Mouse (Mus musculus) testis, adult 2 months (tissue): Measurements from ENCODE around the gene Mt3. TPM values are rescaled to one million over a fixed set of nuclear protein-coding genes. Genes with fewer than 3 reads are reported as not detected.

Source experiments
- H3K27ac ChIP-seq: fragments of 200-500 bp; 2 replicates; pipeline ENCODE4 v1.5.1; 2012; ENCODE audit warnings: low read depth, low read length; ENCODE audit not compliant: control insufficient read depth, insufficient read depth
- H3K27me3 ChIP-seq: fragments of 200-500 bp; 2 replicates; pipeline ENCODE4 v1.6.1; 2012; ENCODE audit warnings: mild to moderate bottlenecking, low read length, moderate library complexity; ENCODE audit not compliant: control insufficient read depth, insufficient read depth
- H3K36me3 ChIP-seq: fragments of 200-500 bp; 2 replicates; pipeline ENCODE4 v1.6.1; 2012; ENCODE audit warnings: mild to moderate bottlenecking, low read length; ENCODE audit not compliant: control insufficient read depth, insufficient read depth
- H3K4me1 ChIP-seq: fragments of 200-500 bp; 2 replicates; pipeline ENCODE4 v1.6.1; 2012; ENCODE audit warnings: low read length; ENCODE audit not compliant: control insufficient read depth, insufficient read depth
- H3K4me3 ChIP-seq: fragments of 200-500 bp; 2 replicates; pipeline ENCODE4 v1.5.1; 2012; ENCODE audit warnings: low read depth, mild to moderate bottlenecking, low read length, moderate library complexity, mixed read lengths; ENCODE audit not compliant: control insufficient read depth
- CTCF ChIP-seq: fragments of 200-500 bp; IDR thresholded peaks from 2 replicates; pipeline ENCODE4 v1.5.1; 2012; ENCODE audit warnings: low read depth, mild to moderate bottlenecking, inconsistent platforms, low read length, moderate library complexity; ENCODE audit not compliant: control insufficient read depth, insufficient read depth, insufficient replicate concordance
- POLR2A ChIP-seq: fragments of 200-500 bp; IDR thresholded peaks from 2 replicates; pipeline ENCODE4 v1.6.1; 2012; ENCODE audit warnings: low read depth, mild to moderate bottlenecking, inconsistent platforms, low read length, moderate library complexity; ENCODE audit not compliant: control insufficient read depth
- polyA plus RNA-seq: library from polyadenylated mRNA; depleted of rRNA; stranded (reverse); fragments of >200 nt; gene quantifications from 2 replicates; pipeline ENCODE4 v1.2.3, GENCODE M21; 2012

The Mt3 gene
- polyA plus RNA-seq, 1 experiment: 6.3 TPM

DNA sequence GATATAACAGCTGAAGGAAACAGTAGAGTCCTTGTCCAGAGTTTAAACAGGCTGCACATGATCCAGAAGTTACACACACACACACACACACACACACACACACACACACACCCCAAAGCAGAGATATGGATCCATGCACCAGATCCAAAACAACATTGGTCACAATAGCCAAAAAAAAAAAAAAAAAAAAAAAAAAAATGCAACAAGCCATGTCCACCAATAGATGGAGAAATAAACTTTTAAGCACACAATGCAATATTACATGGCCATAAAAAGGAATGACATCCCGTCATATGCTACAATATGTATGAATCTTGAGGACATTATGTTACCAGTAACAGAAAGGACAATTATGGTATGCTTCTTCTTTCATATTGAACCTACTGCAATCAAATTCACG is 38.4 kb upstream of the Mt3 start:
- H3K4me3 ChIP-seq: no peak overlapping the region
- H3K27me3 ChIP-seq: no peaks in the 10 kb centered on the region
- TF ChIP-seq POLR2A (no peak), CTCF (no peak)
- H3K27ac ChIP-seq: no peak overlapping the region
- H3K4me1 ChIP-seq: no peaks in the 10 kb centered on the region
- H3K36me3 ChIP-seq: no peaks in the 10 kb centered on the region

DNA sequence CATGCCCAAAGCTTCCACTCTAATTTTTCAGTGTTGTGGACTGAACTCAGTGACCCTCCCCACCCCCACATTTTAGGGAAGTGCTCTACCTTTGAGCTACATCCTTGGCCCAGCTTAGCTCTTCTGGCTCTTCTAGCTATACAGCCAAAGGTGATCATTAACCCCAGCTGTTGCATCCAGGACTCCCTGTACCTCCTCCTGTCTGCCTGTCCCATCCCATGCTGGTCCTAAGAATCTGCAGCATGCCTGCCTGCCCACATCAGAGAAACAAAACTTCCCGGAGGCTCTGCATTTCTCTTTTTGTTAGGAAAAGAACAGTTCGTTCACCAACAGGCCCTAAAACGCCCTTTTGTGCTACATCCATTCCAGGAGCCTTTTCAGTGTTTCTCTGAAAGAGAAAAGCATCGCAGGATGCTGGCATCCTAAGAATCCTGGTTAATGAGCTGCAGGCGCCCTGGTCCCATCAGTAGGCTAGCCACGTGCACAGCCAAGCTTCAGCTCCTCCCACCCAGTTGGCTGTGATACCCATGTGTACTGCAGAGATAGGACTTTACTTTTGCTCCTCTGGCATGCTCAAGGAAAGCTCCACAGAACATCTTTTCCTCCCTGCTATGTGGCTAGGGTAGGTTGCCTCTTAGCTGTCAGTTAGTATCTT is 33.5 kb upstream of the Mt3 start:
- no peaks in the 10 kb centered on the region; the same call in 1 of the 2 replicates for H3K4me1 ChIP-seq

DNA sequence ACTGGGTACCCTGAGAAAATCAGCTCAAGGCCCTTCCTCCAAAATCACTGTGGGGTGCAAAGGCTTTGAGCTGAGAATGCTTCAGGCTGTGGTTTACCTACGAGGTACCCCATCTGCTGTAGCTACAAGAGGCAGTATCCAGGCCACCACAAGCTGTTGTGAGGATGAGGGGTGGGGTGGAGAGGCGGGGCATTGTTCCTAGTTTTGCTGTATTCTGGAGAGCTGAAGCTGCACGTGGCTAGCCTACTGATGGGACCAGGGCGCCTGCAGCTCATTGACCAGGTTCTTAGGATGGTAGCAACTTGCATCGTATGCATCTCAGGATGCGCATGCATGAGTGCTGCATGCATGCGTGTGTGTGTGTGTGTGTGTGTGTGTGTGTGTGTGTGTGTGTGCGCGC is 30.8 kb upstream of the Mt3 start:
- Histone ChIP-seq H3K27me3 (no peaks in the 10 kb centered on the region), H3K4me1 (peaks cover 3% of the 10 kb centered on the region), H3K36me3 (no peaks in the 10 kb centered on the region), H3K4me3 (no peak overlapping the region), H3K27ac (no peak overlapping the region)
- TF ChIP-seq CTCF (no peak), POLR2A (no peak)

More for the DNA sequence above, 33.5 kb upstream of the Mt3 start:
- Histone ChIP-seq H3K27me3 (no peaks in the 10 kb centered on the region), H3K36me3 (no peaks in the 10 kb centered on the region), H3K27ac (no peak overlapping the region), H3K4me3 (no peak overlapping the region)
- TF ChIP-seq CTCF (no peak), POLR2A (no peak)

- no peak overlapping the region for H3K27ac ChIP-seq
- H3K27me3 ChIP-seq: no peaks in the 10 kb centered on the region
- peaks cover 3% of the 10 kb centered on the region for H3K4me1 ChIP-seq
- no peak overlapping the region for H3K4me3 ChIP-seq
- no peaks in the 10 kb centered on the region for H3K36me3 ChIP-seq
- no peak for TF ChIP-seq CTCF
- no peak for TF ChIP-seq POLR2A
Observed at GRCm38 (mm10) chr8:94122711-94123468, 29.5 kb upstream of the Mt3 start.

- no peak overlapping the region for H3K4me3 ChIP-seq
- TF ChIP-seq POLR2A (no peak), CTCF (no peak)
- H3K4me1 ChIP-seq: peaks cover 3% of the 10 kb centered on the region; the same call in 1 of the 2 replicates
- no peaks in the 10 kb centered on the region for H3K27me3 ChIP-seq
- H3K36me3 ChIP-seq: no peaks in the 10 kb centered on the region
- H3K27ac ChIP-seq: no peak overlapping the region
Observed at GRCm38 (mm10) chr8:94127711-94128110, 24.7 kb upstream of the Mt3 start.

DNA sequence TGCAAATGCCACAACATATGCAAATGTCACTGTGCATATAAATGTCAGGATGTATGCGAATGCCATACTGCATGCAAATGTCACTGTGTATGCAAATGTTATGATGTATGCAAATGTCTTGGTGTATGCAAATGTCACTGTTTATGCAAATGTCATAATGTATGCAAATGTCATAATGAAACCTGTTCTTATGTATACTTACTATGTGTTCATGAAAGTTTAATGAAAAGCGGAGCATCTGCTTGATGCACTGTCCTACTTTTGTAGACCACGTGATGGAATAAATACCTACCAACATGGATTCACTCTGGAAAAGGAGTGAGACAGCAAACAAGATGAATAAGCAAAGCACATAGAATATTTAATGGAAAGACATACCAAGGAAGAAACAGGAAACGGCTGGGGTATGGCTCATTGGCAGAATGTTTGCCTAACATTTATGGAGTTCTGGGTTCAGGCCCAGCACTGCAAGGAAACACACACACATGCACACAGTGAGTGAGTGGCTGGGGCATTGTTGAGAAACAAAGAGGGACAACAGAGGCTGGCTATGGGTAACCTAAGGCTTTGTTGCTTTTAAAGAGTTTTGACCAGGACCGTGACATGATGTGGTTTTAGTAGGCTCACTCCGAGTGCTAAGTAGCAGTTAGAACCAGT is 23.1 kb upstream of the Mt3 start:
- Histone ChIP-seq H3K27ac (no peak overlapping the region), H3K4me1 (peaks cover 3% of the 10 kb centered on the region; the same call in 1 of the 2 replicates), H3K4me3 (no peak overlapping the region; the same call in 1 of the 2 replicates), H3K36me3 (no peaks in the 10 kb centered on the region), H3K27me3 (no peaks in the 10 kb centered on the region)
- TF ChIP-seq POLR2A: no peak
- TF ChIP-seq CTCF: no peak

DNA sequence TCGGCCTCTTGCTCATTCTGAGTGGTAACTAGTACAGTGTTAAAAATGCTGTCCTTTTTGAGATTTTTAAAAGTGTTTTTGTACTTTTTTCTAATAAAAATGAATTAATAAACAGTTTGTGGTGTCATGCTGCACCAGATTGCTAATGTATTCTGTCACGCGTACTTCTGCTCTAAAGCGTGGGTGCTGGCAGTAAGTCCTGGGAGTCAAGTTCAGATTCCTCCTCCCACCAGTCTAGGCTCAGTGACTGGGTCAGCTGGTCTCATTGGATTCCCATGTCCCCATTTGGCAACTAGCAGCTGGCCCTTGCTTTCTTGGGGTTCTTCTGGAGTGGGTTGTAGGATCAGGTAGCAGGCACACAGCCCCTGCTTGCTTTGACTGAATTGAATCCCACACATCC is 22.3 kb upstream of the Mt3 start:
- no peaks in the 10 kb centered on the region for H3K27me3 ChIP-seq
- no peak overlapping the region for H3K27ac ChIP-seq
- no peaks in the 10 kb centered on the region for H3K4me1 ChIP-seq
- TF ChIP-seq POLR2A (no peak), CTCF (no peak)
- H3K36me3 ChIP-seq: no peaks in the 10 kb centered on the region
- peak overlapping the region; percentile 17 for H3K4me3 ChIP-seq
